Mouse (Mus musculus): ENCODE results near the gene Gm5799. TPM values are rescaled to one million over a fixed set of nuclear protein-coding genes. Genes with fewer than 3 reads are reported as not detected.

The Gm5799 gene
- total and polyA plus RNA-seq, 2 experiments from 2014 or later: not detected

Other genes with a start within 250 kb of the Gm5799 start
- not detected in 2 replicates for gene Gm8127, start 249.7 kb upstream of the Gm5799 start, total RNA-seq (2014; rRNA removed)
- gene Gm8127, start 249.7 kb upstream of the Gm5799 start, polyA plus RNA-seq (2015; fragmentation: Nextera tagmentation; extraction: Ambion mirVana): not detected in 2 replicates
- gene 1700001F09Rik, start 195.8 kb upstream of the Gm5799 start, total RNA-seq (2014; rRNA removed): not detected in 2 replicates
- gene 1700001F09Rik, start 195.8 kb upstream of the Gm5799 start, polyA plus RNA-seq (2015; fragmentation: Nextera tagmentation; extraction: Ambion mirVana): not detected in 2 replicates
- not detected in 2 replicates for gene Gm8138, start 127.2 kb upstream of the Gm5799 start, total RNA-seq (2014; rRNA removed)
- not detected in 2 replicates for gene Gm8138, start 127.2 kb upstream of the Gm5799 start, polyA plus RNA-seq (2015; fragmentation: Nextera tagmentation; extraction: Ambion mirVana)
- gene Gm17654, start 35.6 kb downstream of the Gm5799 start, total RNA-seq (2014; rRNA removed): not detected in 2 replicates
- gene Gm17654, start 35.6 kb downstream of the Gm5799 start, polyA plus RNA-seq (2015; fragmentation: Nextera tagmentation; extraction: Ambion mirVana): not detected in 2 replicates
- not detected in 2 replicates for gene Gm10375, start 64.4 kb downstream of the Gm5799 start, total RNA-seq (2014; rRNA removed)
- gene Gm10375, start 64.4 kb downstream of the Gm5799 start, polyA plus RNA-seq (2015; fragmentation: Nextera tagmentation; extraction: Ambion mirVana): not detected in 2 replicates
- not detected in 2 replicates for gene Gm8165, start 133.6 kb downstream of the Gm5799 start, total RNA-seq (2014; rRNA removed)
- gene Gm8165, start 133.6 kb downstream of the Gm5799 start, polyA plus RNA-seq (2015; fragmentation: Nextera tagmentation; extraction: Ambion mirVana): not detected in 2 replicates
- gene Gm7324, start 154.3 kb downstream of the Gm5799 start, total RNA-seq (2014; rRNA removed): 0.46 and 0.67 TPM in 2 replicates
- 0.55 and 0.90 TPM in 2 replicates for gene Gm7324, start 154.3 kb downstream of the Gm5799 start, polyA plus RNA-seq (2015; fragmentation: Nextera tagmentation; extraction: Ambion mirVana)
- gene Gm16506, start 183.9 kb downstream of the Gm5799 start, total RNA-seq (2014; rRNA removed): not detected in 2 replicates
- gene Gm16506, start 183.9 kb downstream of the Gm5799 start, polyA plus RNA-seq (2015; fragmentation: Nextera tagmentation; extraction: Ambion mirVana): not detected in 2 replicates
- gene Gm6526, start 204.3 kb downstream of the Gm5799 start, total RNA-seq (2014; rRNA removed): not detected in 2 replicates
- gene Gm6526, start 204.3 kb downstream of the Gm5799 start, polyA plus RNA-seq (2015; fragmentation: Nextera tagmentation; extraction: Ambion mirVana): not detected in 2 replicates
- gene Gm8180, start 241.2 kb downstream of the Gm5799 start, total RNA-seq (2014; rRNA removed): not detected in 2 replicates
- gene Gm8180, start 241.2 kb downstream of the Gm5799 start, polyA plus RNA-seq (2015; fragmentation: Nextera tagmentation; extraction: Ambion mirVana): not detected in 2 replicates